Mouse (Mus musculus) Muller cell, postnatal 12 days (primary cell): ENCODE measurements around the gene Col4a2.

Source experiments
- DNase-seq: peaks from one replicate; pipeline ENCODE4 v3.0.0-alpha.2; 2015; ENCODE audit errors: inconsistent ontology term

Col4a2 gene

GRCm38 (mm10) chr8:11296282-11296943 lies 16.2 kb upstream of the Col4a2 start:
- DNase-seq: no peak

- DNase-seq: no peak
These were observed 15.3 kb upstream of the Col4a2 start for GRCm38 (mm10) chr8:11297141-11297838.

DNA sequence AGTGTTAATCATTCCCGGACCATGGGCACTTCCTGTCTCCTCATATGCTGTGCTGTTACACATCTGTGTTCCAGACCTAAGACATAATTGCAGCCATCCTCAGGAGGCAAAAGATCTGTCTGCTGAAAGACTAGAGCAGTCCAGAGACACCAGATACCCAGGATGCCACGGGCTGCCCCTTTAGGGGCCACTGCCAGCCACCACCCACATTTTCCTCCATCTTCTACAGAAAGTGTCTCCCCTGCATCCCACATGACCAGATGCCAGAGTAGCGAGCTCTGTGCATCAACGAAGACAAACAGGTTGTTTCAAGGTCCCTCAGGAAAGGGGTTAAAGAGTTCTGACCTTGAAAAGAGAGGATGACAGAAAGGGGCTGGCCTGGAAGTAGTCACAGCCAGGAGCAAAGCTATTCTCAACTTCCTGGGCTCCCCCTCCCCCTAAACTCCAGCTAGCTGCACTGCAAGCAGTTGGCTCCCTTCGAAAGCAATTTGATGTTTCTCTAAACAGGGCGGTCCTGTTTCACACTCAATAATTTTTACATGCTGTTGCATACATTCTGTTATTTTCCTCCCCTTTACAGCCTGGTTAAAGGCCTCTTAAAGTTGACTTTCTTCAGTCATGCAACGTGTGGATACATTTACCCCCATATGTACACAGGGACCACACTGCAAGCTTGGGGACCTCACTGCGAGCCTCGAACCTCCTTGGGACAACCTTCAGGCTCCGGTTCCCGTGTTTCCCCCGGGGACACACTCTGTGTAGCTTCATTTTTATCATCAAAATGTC lies 13.9 kb upstream of the Col4a2 start:
- DNase-seq: no peak

DNA sequence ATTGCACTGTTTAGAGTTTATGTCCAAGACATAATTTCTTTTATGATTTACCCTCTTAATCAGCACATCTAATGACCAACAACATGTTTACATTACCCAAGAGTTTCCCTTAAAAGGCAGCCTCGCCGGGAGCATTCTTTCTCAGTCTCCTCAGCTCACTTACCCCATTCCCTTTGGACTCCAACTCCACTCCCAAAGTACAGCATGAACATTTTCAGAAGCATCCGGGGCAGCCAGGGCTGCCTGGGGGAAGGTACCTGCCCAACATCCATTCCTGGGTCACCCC lies 13.3 kb upstream of the Col4a2 start:
- no peak for DNase-seq

DNA sequence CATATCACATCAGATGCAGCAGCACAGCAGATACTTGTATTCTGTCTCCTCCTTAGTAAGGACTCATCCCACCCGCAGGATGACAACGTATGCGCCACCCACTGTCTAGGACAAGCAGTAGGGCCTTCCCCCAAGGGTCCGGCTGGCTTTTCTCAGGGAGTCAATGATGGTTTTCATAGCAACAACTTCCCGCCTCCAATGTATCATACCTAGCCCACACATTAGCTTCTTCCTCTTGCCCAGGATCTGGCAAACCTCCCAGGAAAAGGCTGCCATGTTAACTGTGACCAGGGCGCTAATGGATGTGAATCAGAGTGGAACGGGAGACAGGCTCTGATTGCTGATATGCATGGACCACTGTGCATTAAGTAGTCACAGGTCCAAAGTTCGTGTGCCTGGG lies 12.2 kb upstream of the Col4a2 start:
- no peak for DNase-seq

DNA sequence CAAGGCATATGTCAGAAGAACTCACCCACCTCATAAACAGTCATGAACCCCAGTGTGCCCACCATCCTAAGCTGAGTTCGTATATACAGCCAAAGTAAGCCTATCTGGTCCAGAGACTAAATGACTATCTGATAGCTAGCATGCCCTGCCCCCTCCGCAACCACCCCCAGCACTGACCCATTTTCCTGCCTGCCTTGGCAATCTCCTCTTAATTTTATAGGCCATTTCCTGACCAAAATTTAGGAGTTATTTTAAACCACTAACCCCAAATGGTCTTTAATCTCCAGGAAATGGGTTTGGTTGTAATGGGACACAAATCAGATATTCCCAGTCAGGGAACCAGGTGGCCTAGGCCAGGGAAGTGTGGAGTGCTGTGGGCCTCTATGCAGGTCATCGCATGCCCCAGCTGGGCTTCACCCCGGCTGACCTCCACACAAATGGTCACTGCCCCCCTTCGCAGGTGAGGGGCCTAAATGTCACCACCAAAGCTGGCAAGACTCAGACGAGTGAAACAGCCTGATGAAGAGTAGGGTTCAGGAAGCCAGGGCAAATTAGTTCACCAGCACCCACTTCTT lies 8.5 kb upstream of the Col4a2 start:
- DNase-seq: no peak

GRCm38 (mm10) chr8:11305539-11305938 lies 7.1 kb upstream of the Col4a2 start:
- DNase-seq: no peak

DNA sequence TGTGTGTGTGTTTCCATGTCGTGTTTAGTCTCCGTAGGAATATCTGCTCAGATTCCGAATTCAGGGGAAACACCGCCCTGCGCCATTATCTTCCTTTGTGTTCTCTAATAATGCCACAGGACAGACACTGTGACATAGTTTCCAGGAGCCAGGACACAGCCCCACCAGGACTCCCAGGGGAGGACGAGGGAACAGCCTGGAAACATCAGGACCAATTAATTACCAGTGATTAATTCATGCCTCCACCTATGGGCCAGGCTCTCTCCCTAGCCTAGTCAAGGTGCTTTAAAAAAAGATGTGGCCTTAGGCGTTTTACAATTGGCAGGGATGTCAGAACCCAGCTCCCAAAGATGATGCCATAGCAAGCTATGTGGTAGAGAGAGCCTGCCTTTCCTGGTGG lies 5.2 kb upstream of the Col4a2 start:
- DNase-seq: no peak

DNA sequence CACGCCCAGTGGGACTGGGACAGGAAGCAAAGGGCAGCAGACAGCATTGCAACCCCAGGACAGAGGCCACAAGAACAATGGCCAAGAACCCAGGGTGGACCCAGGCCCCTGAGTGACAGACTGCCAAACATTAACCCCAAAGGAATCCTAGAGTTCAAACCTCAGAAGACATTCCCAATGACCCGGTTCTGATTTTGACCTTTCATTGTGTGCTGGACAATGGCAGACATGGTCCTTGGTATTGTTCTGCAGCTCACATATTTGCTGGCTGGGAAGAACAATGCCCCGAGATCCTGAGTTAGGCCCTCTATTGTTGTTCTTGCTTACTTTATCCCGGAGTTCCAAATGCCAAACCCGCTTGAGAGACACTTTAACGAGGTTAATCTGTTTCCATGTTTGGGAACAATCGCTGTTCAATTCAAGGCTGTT lies 4.0 kb upstream of the Col4a2 start:
- peak; percentile 48 for DNase-seq

DNA sequence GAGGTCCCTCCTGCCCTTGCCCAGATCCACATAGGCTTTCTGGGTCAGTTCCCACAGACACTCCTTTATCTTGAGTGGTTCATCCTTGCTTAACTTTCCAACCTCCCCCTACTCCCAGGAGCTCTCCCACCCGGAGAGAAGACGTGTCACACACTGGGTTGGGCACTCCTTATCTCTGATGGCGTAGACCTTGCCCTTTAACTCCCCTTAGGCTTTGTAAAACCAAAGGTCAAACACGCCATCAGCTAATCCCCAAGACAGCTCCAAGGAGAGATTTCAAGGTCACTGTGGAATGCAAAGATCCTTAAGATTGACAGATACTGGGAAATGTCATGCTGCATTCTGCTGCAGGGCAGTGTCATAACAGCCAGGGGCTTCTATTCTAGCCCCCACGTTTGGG lies 3.4 kb upstream of the Col4a2 start:
- no peak for DNase-seq

DNA sequence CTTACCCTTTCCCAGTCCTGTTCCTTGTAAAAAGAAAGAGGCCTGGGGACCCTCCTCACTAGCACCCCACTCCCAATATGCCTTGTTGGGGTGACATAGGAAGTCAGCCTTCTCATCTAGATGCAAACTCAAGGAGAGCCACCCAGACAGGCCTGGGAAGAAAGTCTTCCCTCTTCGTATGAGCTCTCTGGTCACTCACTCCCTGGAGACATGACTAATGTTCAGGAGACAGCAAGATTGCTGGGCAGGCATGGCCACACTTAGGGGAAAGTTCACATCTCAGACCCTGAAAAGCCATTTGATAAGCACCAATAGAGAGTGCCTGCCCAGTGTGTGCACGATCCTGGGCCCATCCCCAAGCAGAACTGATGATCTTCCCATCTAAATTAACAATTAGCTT lies 2.6 kb upstream of the Col4a2 start:
- no peak for DNase-seq

DNA sequence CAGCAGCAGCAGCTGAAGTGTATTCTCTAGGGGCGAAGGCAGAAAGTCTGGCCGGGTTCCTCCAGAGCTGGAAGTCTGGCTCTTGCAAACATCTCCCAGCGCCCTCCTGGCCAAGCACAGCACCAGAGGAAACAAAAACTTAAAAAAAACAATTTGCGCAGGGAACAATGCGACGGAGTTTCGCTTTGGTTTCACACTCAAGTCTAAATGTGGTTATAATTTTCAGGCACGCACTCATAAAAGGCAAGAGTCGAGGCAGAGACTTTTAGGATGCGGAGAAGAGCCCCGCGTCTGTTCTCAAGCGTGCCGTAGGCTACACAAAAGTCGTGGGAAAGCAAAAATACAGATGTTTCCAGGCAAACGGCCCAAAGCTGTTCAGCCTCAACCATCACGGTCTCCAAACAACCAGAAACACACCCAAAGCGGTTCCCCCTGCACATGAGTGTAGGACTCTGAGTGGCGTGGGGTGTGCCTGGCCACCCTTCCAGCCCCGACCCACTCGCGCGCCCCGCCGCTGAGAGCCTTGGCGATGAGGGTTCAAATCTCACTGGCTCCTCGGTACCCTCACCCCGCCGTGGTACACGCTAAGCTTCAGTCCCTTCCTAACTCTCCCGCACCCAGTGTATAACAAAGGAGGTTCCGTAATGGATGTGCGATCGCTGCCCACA lies 790 bp upstream of the Col4a2 start:
- no peak for DNase-seq

GRCm38 (mm10) chr8:11313176-11314111 lies 839 bp downstream of the Col4a2 start:
- peak; percentile 58 for DNase-seq

GRCm38 (mm10) chr8:11314613-11315012 lies 2.0 kb downstream of the Col4a2 start:
- DNase-seq: no peak

GRCm38 (mm10) chr8:11315179-11315943 lies 2.8 kb downstream of the Col4a2 start:
- DNase-seq: peak; percentile 63

- DNase-seq: no peak
These were observed 3.5 kb downstream of the Col4a2 start for GRCm38 (mm10) chr8:11316118-11316517.

DNA sequence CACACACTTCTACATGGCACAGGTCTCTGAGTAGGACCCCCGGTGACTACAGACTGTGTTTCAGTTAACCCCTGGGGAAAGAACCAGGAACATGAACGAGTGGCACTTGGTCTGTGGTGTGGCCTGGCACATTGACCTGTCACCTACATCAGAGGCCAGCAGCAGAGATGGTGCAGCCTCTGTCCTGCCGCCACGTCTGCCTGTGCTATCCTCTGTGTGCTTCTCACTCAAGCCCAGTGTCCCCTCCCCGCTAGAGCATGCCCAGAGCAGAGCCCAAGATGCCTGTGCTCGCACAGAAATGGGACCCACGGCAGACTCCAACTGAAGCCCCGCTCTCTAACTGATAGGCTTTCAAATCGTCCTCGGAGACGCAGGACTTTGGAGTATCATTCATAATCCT lies 6.8 kb downstream of the Col4a2 start:
- no peak for DNase-seq

GRCm38 (mm10) chr8:11321841-11322240 lies 9.2 kb downstream of the Col4a2 start:
- DNase-seq: no peak

- DNase-seq: no peak
These were observed 10.3 kb downstream of the Col4a2 start for GRCm38 (mm10) chr8:11322724-11323585.
